8 mouse cellular contexts compared by ENCODE assay signal in the genomic region with DNA sequence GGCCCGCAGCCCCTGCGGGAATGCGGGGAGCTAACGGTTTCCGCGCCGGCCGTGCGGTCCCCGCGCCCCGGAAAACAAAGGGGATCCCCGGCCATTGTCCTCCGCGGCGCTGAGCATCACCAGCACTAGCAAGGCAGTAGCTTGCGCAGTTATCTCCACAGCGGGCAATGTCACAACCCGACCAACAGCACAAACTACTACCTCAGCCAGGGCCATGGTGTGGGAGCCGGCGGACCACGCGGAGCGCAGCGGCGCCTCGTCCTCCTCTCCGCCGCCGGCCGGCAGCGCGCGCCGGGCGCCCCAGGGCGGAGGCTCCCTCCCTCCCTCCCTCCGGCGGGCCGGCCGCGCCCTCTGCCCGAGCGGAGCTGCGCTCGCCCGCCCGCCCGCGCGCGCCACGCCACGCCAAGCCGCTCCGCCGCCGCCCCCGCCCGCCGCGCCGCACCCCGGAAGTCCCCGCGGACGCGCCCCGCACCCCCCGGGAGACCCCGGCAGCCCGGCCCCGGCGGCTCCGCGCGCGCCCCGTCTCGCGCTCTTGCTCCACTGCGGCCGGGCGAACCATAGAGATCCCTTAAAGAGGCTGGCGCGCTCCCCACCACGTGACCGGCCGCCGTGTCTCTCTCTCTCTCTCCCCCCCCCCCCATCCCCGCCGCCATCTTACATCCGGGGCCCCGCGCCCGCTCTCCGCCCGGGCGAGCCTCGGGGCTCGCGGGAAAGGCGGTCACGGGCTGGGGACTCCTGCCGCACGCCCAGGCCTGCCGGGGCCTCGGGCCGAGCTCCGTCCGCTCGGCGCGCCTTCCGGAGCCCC.
DNase-seq lines count a peak whose midpoint lies in the region; ATAC-seq and TF ChIP-seq lines count a peak whose summit lies in the region.

No protein-coding gene starts in this region.

- DNase-seq in 416B (ENCODE audit: low read depth) (peak; percentile 72), liver (peak; percentile 88)
- DNase-seq in adrenal gland, postnatal 4 days (ENCODE audit: low spot score in 2 of 2): peak; percentile 58 to 68
- DNase-seq in heart, adult 8-10 months (ENCODE audit: low spot score): peak; percentile 73
- DNase-seq in kidney, adult 9 months: peak; percentile 83
- peak; percentile 89 for DNase-seq in midbrain, postnatal 0 days (ENCODE audit: low spot score)
- peak; percentile 45 to 76 for DNase-seq in spleen, adult 2 months (ENCODE audit: low read depth in 1 of 2, low spot score in 2 of 2)

- no peaks in the 10 kb centered on the region for H3K27me3 ChIP-seq in embryonic facial prominence, embryonic 13.5 days
- no peaks in the 10 kb centered on the region for H3K27me3 ChIP-seq in midbrain, postnatal 0 days (ENCODE audit: insufficient read depth, low read length)
- H3K27me3 ChIP-seq in spleen, adult 2 months (ENCODE audit: control insufficient read depth, insufficient read depth, low read length): no peaks in the 10 kb centered on the region

- peaks cover 17% of the 10 kb centered on the region for H3K36me3 ChIP-seq in embryonic facial prominence, embryonic 13.5 days
- no peaks in the 10 kb centered on the region for H3K36me3 ChIP-seq in midbrain, postnatal 0 days (ENCODE audit: insufficient read depth, low read length)
- H3K36me3 ChIP-seq in spleen, adult 2 months (ENCODE audit: control insufficient read depth, insufficient read depth, low read length): no peaks in the 10 kb centered on the region

- H3K27ac ChIP-seq in embryonic facial prominence, embryonic 13.5 days: peak overlapping the region; percentile 100
- H3K27ac ChIP-seq in midbrain, postnatal 0 days (ENCODE audit: low read depth, low read length): peak overlapping the region; percentile 100
- H3K27ac ChIP-seq in spleen, adult 2 months (ENCODE audit: insufficient read depth, low read length): peak overlapping the region; percentile 100

- TF ChIP-seq POLR2A in spleen, adult 2 months (IDR thresholded peaks at IDR 0.05; ENCODE audit: low read depth, low read length): peak; percentile 80

- H3K4me3 ChIP-seq in embryonic facial prominence, embryonic 13.5 days: peak overlapping the region; percentile 92
- H3K4me3 ChIP-seq in midbrain, postnatal 0 days (ENCODE audit: low read depth, low read length): peak overlapping the region; percentile 91
- H3K4me3 ChIP-seq in spleen, adult 2 months (ENCODE audit: extremely low read depth, insufficient read depth, insufficient read length): peak overlapping the region; percentile 98

- H3K9ac ChIP-seq in embryonic facial prominence, embryonic 13.5 days: peak overlapping the region; percentile 100
- H3K9ac ChIP-seq in midbrain, postnatal 0 days (replicated peaks; ENCODE audit: low read length, poor library complexity, severe bottlenecking): peak overlapping the region; percentile 95

- no peak for TF ChIP-seq CTCF in midbrain, postnatal 0 days (IDR thresholded peaks at IDR 0.05)
- TF ChIP-seq CTCF in spleen, adult 2 months (IDR thresholded peaks at IDR 0.05; ENCODE audit: extremely low read depth, insufficient read depth, insufficient read length, insufficient replicate concordance): no peak

- no peaks in the 10 kb centered on the region for H3K9me3 ChIP-seq in embryonic facial prominence, embryonic 13.5 days
- no peaks in the 10 kb centered on the region for H3K9me3 ChIP-seq in midbrain, postnatal 0 days (ENCODE audit: low read length)

- peak overlapping the region; percentile 65 for H3K4me2 ChIP-seq in embryonic facial prominence, embryonic 13.5 days
- H3K4me2 ChIP-seq in midbrain, postnatal 0 days (ENCODE audit: low read depth, low read length, poor library complexity, severe bottlenecking): peak overlapping the region; percentile 71

- ATAC-seq in embryonic facial prominence, embryonic 13.5 days (ENCODE audit: insufficient number of reproducible peaks, insufficient read depth, low FRiP score, low TSS enrichment, low read depth): peak; percentile 81
- ATAC-seq in midbrain, postnatal 0 days (ENCODE audit: low FRiP score): peak; percentile 91

- WGBS in embryonic facial prominence, embryonic 13.5 days: under 1% methylated on average over 53 of the region's 115 CpGs
- WGBS in midbrain, postnatal 0 days: under 1% methylated on average over 52 of the region's 115 CpGs
- WGBS in spleen, adult 2 months: 2% methylated on average over 66 of the region's 115 CpGs

- H3K4me1 ChIP-seq in embryonic facial prominence, embryonic 13.5 days: peaks cover 28% of the 10 kb centered on the region
- peaks cover 10% of the 10 kb centered on the region for H3K4me1 ChIP-seq in midbrain, postnatal 0 days (ENCODE audit: insufficient read depth, low read length)
- H3K4me1 ChIP-seq in spleen, adult 2 months (ENCODE audit: control insufficient read depth, insufficient read depth, insufficient read length): peaks cover 9% of the 10 kb centered on the region

Comparison
In these comparisons a context has a peak if more than half of its experiments do, and no peak if none do; other contexts are left out.
1. Peak in every context shown above with its lines: DNase-seq, ATAC-seq, H3K4me3 ChIP-seq and H3K27ac ChIP-seq.